Mouse (Mus musculus) megakaryocyte-erythroid progenitor cell, adult 5-6 weeks (primary cell): ENCODE results near the gene Pou2f2. TPM values are rescaled to one million over a fixed set of nuclear protein-coding genes. Genes with fewer than 3 reads are reported as not detected.

Source experiments
- ATAC-seq: replicated peaks from 2 replicates; pipeline ENCODE4 v1.8.0; 2016; ENCODE audit warnings: mild to moderate bottlenecking, inconsistent platforms; ENCODE audit not compliant: severe bottlenecking, poor library complexity, low FRiP score, low TSS enrichment
- total RNA-seq, 2 experiments: library from RNA; stranded (forward) in 1 of 2; stranded (reverse) in 1 of 2; fragments of 200-1000, 215-1000 nt in 1 of 2; fragments of >200 nt in 1 of 2; fragmentation: Nextera tagmentation in 1 of 2; gene quantifications; 2 replicates each; pipeline ENCODE4 v1.2.3; 2014 to 2017

Gene Pou2f2
- total RNA-seq, 2 experiments from 2014 or later: 0.57 TPM; not detected in 1

- no peak for ATAC-seq
Measured at GRCm38 (mm10) chr7:25153841-25154240, 25.7 kb downstream of the Pou2f2 start.

GRCm38 (mm10) chr7:25151916-25152556, 27.5 kb downstream of the Pou2f2 start:
- no peak for ATAC-seq

GRCm38 (mm10) chr7:25151009-25151408, 28.5 kb downstream of the Pou2f2 start:
- ATAC-seq: no peak

- ATAC-seq: no peak
Measured at GRCm38 (mm10) chr7:25150151-25150663, 29.3 kb downstream of the Pou2f2 start.

GRCm38 (mm10) chr7:25145896-25146295, 33.6 kb downstream of the Pou2f2 start:
- ATAC-seq: peak; percentile 66; the same call in 1 of the 2 replicates

GRCm38 (mm10) chr7:25141761-25142160, 37.8 kb downstream of the Pou2f2 start:
- ATAC-seq: peak; percentile 81

GRCm38 (mm10) chr7:25137553-25137952, 42.0 kb downstream of the Pou2f2 start:
- no peak for ATAC-seq

- peak; percentile 70 for ATAC-seq
Measured at GRCm38 (mm10) chr7:25133092-25134049, 46.2 kb downstream of the Pou2f2 start.

- 0 out of 2 replicates have a peak, but pooled peaks have one; percentile 35 for ATAC-seq
Measured at GRCm38 (mm10) chr7:25132318-25132960, 47.1 kb downstream of the Pou2f2 start.

GRCm38 (mm10) chr7:25131247-25131646, 48.3 kb downstream of the Pou2f2 start:
- no peak for ATAC-seq

- no peak for ATAC-seq
Measured at GRCm38 (mm10) chr7:25130565-25130964, 49.0 kb downstream of the Pou2f2 start.

- no peak for ATAC-seq
Measured at GRCm38 (mm10) chr7:25129390-25129979, 50.0 kb downstream of the Pou2f2 start.

- ATAC-seq: no peak
Measured at GRCm38 (mm10) chr7:25127971-25128370, 51.6 kb downstream of the Pou2f2 start.

- no peak for ATAC-seq
Measured at GRCm38 (mm10) chr7:25125716-25126281, 53.7 kb downstream of the Pou2f2 start.

GRCm38 (mm10) chr7:25121240-25121786, 58.2 kb downstream of the Pou2f2 start:
- ATAC-seq: no peak

GRCm38 (mm10) chr7:25120061-25120834, 59.3 kb downstream of the Pou2f2 start:
- ATAC-seq: 0 out of 2 replicates have a peak, but pooled peaks have one; percentile 28

- no peak for ATAC-seq
Measured at GRCm38 (mm10) chr7:25112956-25113603, 66.4 kb downstream of the Pou2f2 start.
